Mouse (Mus musculus) lung, adult 2 months (tissue): Measurements from ENCODE around the gene Mpeg1. TPM values are rescaled to one million over a fixed set of nuclear protein-coding genes. Genes with fewer than 3 reads are reported as not detected.

ENCODE experiments used
- DNase-seq: peaks from one replicate; pipeline ENCODE4 v3.0.0; 2022
- H3K4me1 ChIP-seq: fragments of 200-500 bp; 2 replicates; pipeline ENCODE4 v1.6.1; 2011; ENCODE audit warnings: low read length; ENCODE audit not compliant: control insufficient read depth, insufficient read depth
- H3K4me3 ChIP-seq: fragments of 200-500 bp; replicated peaks from 2 replicates; pipeline ENCODE3; 2011; ENCODE audit warnings: low read depth, mild to moderate bottlenecking, control low read depth, low read length; ENCODE audit errors: extremely low read depth
- CTCF ChIP-seq: fragments of 200-500 bp; IDR thresholded peaks from 2 replicates; pipeline ENCODE4 v1.5.1; 2011; ENCODE audit warnings: mild to moderate bottlenecking, low read length, control low read depth; ENCODE audit not compliant: insufficient read depth
- POLR2A ChIP-seq: fragments of 200-500 bp; IDR thresholded peaks from 2 replicates; pipeline ENCODE4 v1.6.1; 2011; ENCODE audit warnings: low read depth, mild to moderate bottlenecking, control low read depth, low read length, borderline replicate concordance; ENCODE audit errors: extremely low read depth
- WGBS: fragments of 180-500 bp; shearing (Covaris S2); methylation state at CpG from one replicate; pipeline ENCODE4 v1.1.7; 2018; 5-methylcytosine and 5-hydroxymethylcytosine counted together
- polyA plus RNA-seq: library from polyadenylated mRNA; depleted of rRNA; stranded (reverse); fragments of >200 nt; gene quantifications from 2 replicates; pipeline ENCODE4 v1.2.3, GENCODE M21; 2012

Mpeg1 gene
- polyA plus RNA-seq, 1 experiment, result 35.3 TPM

GRCm38 (mm10) chr19:12435011-12435416 lies 25.6 kb upstream of the Mpeg1 start:
- Histone ChIP-seq H3K4me1 (no peaks in the 10 kb centered on the region), H3K4me3 (no peak overlapping the region)
- TF ChIP-seq CTCF, result no peak
- no peak for TF ChIP-seq POLR2A
- no peak for DNase-seq
- WGBS, result 61% methylated on average over 4 of the region's 4 CpGs

- WGBS, result 55% methylated on average over 4 of the region's 4 CpGs
- TF ChIP-seq CTCF (no peak), POLR2A (no peak)
- Histone ChIP-seq H3K4me3 (no peak overlapping the region), H3K4me1 (no peaks in the 10 kb centered on the region)
- DNase-seq, result no peak
These were observed 24.6 kb upstream of the Mpeg1 start for GRCm38 (mm10) chr19:12435750-12436524.

GRCm38 (mm10) chr19:12439581-12439980 lies 21.0 kb upstream of the Mpeg1 start:
- WGBS, result 47% methylated on average over 1 of the region's 1 CpGs
- H3K4me1 ChIP-seq, result no peaks in the 10 kb centered on the region
- no peak for DNase-seq
- no peak for TF ChIP-seq POLR2A
- TF ChIP-seq CTCF, result no peak
- no peak overlapping the region for H3K4me3 ChIP-seq

- Histone ChIP-seq H3K4me1 (no peaks in the 10 kb centered on the region), H3K4me3 (no peak overlapping the region)
- WGBS, result 58% methylated on average over 5 of the region's 5 CpGs
- TF ChIP-seq POLR2A, result no peak
- TF ChIP-seq CTCF, result no peak
- DNase-seq, result peak; percentile 14
These were observed 20.4 kb upstream of the Mpeg1 start for GRCm38 (mm10) chr19:12440103-12440725.

- Histone ChIP-seq H3K4me1 (no peaks in the 10 kb centered on the region), H3K4me3 (no peak overlapping the region)
- no peak for DNase-seq
- TF ChIP-seq POLR2A (no peak), CTCF (no peak)
- WGBS, result 68% methylated on average over 4 of the region's 4 CpGs
These were observed 18.0 kb upstream of the Mpeg1 start for GRCm38 (mm10) chr19:12442560-12442959.

- DNase-seq, result no peak
- no peaks in the 10 kb centered on the region for H3K4me1 ChIP-seq
- 41% methylated on average over 3 of the region's 3 CpGs for WGBS
- no peak for TF ChIP-seq CTCF
- TF ChIP-seq POLR2A, result no peak
- no peak overlapping the region for H3K4me3 ChIP-seq
These were observed 15.6 kb upstream of the Mpeg1 start for GRCm38 (mm10) chr19:12445014-12445413.

- TF ChIP-seq CTCF, result no peak
- TF ChIP-seq POLR2A, result no peak
- no peaks in the 10 kb centered on the region; the same call in 1 of the 2 replicates for H3K4me1 ChIP-seq
- 63% methylated on average over 12 of the region's 12 CpGs for WGBS
- no peak overlapping the region for H3K4me3 ChIP-seq
- DNase-seq, result no peak
These were observed 3.0 kb upstream of the Mpeg1 start for GRCm38 (mm10) chr19:12457401-12458066.

GRCm38 (mm10) chr19:12459516-12459915 lies 1.1 kb upstream of the Mpeg1 start:
- DNase-seq, result no peak
- Histone ChIP-seq H3K4me1 (peaks cover 3% of the 10 kb centered on the region; the same call in 1 of the 2 replicates), H3K4me3 (no peak overlapping the region)
- no peak for TF ChIP-seq CTCF
- TF ChIP-seq POLR2A, result no peak
- 65% methylated on average over 4 of the region's 4 CpGs for WGBS

GRCm38 (mm10) chr19:12462851-12463721 lies 2.5 kb downstream of the Mpeg1 start:
- TF ChIP-seq CTCF (no peak), POLR2A (no peak)
- WGBS, result 58% methylated on average over 7 of the region's 7 CpGs
- H3K4me3 ChIP-seq, result peak overlapping the region; percentile 52
- peaks cover 3% of the 10 kb centered on the region; the same call in 1 of the 2 replicates for H3K4me1 ChIP-seq
- peak; percentile 15 for DNase-seq
